Mouse (Mus musculus) CH12F3 (cell line): ENCODE results near the gene Mtmr6.

Source experiments
- in situ Hi-C: fragments of 300-500 bp; cut with MboI; formaldehyde crosslinking; loops from 2 replicates; pipeline ENCODE4 v1.14.3; 2020; ENCODE audit warnings: low sequenced_read_pairs

Mtmr6 gene

DNA sequence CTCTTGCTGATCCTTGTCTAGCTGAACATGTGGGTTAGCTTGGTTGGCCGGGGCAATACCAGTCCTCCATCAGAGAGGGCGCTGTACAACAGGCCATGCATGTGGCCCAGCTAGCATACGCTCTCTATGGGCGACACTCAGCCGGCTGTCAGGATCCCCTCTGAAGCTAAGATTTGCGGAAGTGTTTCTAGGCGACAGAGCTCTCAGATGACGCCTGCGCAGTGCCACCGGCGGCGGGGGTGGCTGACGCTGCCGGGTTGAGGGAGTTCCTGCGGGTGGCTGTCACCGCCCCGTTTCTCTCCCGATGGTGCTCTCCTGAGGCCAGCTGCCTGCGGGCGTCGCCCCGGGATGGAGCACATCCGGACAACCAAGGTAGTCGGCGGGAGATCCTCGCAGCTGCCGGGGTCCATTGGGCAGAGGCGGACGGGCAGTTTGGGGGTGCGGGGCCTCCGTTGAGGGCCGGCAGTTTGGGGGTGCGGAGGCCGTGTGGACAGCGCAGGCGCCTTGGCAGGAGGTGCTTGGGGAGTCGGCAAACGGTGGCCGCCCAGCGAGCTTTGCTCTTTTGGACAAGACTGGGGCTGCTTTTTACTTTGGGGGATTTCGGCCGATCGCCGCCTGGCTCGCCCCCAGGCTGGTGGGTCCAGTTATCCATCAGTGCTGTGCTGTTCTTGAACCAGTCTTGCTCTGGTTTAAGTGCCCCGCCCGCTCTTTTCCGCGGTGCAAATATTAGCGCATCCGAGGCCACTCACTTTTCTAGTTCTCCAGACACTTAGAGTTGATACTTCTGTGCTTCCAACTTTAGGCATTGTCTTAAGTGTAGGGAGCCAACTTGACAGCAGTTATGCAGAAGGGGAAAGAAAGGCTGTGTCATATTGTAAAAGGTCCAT lies at the start of gene Mtmr6:
Gene Mtmr6 (plus strand): TSS at position 239 of the 887 bp plus-strand sequence.
- in situ Hi-C loops: no loop called here

DNA sequence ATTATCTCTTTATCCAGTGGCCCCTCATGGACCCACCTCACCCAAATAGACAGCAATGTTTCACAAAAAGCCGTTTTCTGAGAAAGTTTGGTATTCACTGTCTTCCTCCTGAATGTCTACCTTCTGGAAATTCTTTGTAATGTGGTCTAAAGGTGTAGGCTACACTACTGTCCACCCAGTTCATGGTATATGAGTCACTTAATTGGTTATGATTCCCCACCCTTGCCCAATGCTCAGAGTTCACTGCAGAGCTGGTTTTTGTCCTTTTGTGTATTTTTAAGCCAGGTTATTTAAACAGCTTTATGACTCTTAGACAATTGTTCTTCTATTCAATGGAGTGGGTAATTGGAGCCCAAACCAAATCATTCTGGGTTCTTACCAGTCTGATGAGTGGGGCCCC lies 48.9 kb upstream of the Mtmr6 start:
- in situ Hi-C loops: no loop called here

DNA sequence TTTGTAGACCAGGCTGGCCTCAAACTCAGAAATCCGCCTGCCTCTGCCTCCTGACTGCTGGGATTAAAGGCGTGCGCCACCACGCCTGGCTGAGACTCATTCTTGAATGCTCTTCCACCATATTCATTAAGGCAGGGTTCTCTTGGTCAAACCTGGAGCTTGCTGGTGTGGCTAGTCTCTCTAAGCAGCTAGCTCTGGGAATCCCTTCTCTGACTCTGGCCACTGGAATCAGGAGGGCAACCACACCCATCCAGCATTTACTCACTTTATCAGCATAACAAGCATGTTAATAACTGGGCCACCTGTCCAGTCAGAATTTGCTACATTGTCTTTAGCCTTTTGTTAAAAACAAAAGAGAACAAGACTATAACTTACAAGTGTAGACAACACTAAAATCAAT lies 47.4 kb upstream of the Mtmr6 start:
- in situ Hi-C loops: no loop called here

DNA sequence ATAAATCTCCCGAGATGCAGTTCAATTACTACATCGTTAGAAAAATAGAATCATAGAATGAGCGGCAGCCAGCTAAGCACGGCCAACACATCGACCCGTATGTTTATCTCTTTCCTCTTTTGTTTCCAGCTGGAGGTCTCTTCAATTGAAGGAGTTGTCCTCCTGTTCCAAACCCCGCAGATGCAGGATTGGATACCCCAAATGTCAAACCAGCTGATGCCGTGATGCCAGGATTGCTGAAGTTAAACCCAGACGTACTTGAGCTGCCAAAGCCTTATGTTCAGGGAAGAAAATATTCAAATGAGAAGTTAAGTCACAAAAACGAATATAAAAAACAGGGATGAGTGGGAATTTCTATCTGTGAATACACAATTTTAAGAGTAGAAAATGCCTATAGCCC lies 45.1 kb upstream of the Mtmr6 start:
- in situ Hi-C loops: no loop called here

DNA sequence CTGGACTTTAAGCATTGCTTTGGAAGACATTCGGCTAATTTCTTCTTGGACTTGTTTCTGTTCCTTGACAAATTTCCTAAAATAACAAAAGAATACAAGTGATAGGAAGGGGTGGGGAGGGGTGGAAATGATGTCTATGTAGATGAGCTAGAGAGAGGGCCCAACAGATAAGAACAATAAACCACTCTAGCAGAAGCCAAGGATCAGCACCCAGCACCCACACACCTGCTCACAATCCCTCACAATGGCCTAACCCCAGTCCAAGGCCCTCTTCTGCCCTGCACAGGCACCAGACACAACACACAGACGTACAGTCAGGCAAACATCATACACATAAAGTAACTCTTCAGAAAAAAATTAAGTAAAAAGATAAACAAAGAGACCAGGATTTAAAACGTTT lies 26.5 kb upstream of the Mtmr6 start:
- in situ Hi-C loops: no loop called here

DNA sequence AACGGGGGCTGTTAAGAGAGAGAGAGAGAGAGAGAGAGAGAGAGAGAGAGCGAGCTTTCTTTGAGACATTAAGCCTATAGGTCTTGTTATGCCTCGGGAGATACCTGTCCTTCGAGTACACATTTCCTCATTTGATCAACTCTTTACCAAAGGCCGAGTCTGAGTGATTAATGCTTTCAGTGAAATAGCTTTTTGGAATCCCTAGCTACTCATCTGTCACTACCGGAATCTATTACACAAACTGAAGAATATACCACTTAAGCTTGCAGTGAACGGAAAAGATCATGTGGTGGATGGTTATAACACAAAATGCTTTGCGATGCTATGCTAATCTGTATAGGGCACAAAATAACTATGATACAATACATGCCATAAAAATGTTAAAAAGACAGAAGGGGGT lies 14.7 kb upstream of the Mtmr6 start:
- in situ Hi-C loops: no loop called here

DNA sequence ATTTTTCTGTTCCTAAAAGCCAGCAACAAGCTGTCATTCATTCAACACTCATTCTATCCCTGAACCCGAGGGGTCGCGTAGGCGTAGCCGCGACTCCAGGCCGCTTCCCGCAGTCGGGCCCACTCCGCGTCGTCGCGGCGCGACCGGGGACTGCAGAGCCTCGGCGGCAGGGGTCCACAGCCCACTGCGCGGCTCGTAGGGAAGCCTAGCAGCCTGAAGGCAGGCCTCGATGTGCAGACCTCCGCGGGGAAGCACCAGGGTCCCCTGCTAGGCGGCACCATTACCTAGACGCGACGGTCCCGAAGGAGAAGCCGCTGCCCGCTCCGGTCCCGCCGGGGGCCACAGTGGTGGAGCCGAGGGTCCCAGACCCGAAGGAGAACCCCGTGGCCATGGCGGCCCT lies 14.1 kb upstream of the Mtmr6 start:
- in situ Hi-C loops: no loop called here

DNA sequence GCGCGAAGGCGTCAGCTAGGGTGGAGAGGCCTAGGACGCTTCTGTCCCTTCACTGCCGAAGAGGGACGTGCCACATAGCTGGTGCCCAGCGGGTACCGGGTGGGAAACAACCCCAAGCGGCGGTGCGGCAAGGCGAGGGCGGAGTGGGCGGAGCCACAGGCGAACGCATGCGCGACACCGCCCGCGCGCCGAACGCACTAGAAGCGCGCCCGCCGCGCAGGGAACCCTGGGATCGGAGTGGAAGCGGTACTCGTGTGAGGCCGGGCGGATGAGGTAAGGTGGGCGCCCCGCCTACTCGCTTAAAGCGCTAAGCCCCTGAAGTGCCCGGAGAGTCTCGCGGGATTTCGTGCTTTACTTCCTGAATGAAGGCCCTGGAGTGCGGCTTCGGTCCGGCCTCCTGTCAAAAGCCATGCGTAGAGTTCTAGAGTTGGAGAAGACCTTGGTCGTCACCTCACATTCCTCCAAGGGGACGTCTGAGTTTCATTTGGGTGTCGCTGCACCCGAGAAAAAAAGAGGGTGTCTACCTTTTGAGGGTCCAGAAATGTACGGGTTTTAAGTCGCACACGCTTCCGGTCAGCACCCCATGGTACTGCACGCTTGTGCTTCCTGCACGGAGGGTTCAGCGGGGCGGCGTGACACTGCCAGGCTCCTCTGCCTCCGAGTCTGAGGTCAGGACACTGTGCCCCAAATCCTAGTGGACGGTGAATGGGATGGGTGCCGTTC lies 13.6 kb upstream of the Mtmr6 start, which contains the start of the genes Nupl1 and Gm49336:
Gene Nupl1 (minus strand): TSS at position 151 of the 723 bp plus-strand sequence.
Gene Gm49336 (minus strand): TSS at position 227 of the 723 bp plus-strand sequence.
- in situ Hi-C loops: no loop called here

DNA sequence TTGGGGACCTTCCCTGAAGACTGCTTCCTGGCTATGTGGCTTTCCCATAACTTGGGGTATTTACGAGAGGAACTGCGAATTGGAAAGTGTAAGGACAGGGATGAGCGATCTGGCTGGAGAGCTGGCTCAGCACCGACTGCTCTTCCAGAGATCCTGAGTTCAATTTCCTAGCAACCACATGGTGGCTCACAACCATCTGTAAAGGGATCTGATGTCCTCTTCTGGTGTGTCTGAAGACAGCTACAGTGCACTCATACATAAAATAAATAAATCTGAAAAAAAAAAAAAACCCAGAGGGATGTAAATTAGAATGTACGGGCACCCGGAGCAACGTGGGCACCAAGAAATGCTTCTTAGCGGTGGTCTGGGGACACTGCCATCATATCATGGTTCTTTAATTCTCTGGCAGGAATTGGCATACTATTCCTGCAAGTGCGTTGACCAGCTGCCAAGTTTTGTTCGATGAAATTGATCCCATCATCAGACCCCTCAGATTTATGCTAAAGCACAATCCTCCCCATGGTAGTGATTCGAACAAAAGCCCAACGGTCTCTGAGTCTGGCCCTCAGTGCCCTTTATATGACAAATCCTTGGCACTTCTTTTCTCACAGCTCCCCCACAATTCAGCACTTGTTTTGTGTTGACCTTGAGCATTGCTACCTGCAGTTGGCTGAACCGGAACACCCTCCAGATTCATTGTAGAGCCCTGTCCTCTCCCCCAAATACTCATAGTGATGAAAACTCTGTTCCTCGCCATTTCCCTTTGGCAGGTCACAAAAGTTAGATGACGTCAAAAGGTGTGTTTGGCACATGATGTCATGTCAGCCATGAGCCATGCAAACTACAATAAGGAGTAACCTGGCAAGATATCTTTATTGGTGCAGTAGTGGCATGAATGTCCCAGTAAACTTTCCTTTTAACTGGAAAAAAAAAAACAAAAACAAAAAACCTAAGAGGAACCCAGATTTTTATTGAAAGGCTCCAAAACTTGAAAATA lies 12.7 kb upstream of the Mtmr6 start:
- in situ Hi-C loops: no loop called here

DNA sequence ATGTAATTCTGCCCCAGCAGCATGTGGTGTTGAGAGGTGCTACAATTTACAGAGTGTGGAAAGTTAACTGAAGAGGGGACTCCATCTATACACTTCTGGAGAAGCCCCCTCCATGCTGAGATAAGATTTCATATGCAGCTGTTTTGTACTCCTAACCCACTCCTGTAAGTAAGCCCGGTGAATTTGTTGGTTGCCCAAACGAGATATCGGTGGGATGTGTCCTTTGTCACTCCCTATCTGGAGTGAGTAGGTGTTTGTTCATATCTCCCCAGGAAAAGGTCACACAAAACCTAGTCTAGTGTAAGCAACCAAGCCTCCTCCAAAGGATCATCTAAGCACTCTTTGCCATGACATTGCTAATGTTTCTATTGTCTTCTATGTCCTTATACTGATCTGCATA lies 11.6 kb upstream of the Mtmr6 start:
- in situ Hi-C loops: no loop called here

DNA sequence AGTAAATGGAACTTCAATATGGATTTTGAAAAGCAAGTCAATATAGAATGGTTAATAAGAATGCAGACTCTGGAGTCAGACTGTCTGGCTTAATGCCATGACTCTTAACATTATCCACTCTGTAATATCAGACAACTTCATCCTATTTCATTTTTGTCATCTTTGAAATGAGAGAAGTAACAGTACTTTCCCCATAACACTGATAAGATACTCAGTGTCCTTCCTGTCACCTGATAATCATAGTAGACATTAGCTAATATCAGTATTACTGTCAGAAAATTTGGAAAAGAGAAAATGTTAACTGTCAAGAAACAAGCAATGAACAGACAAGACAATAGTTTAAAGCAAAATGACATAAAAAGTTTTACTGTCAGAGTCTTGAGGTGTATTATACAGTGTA lies 10.3 kb upstream of the Mtmr6 start:
- in situ Hi-C loops: no loop called here

DNA sequence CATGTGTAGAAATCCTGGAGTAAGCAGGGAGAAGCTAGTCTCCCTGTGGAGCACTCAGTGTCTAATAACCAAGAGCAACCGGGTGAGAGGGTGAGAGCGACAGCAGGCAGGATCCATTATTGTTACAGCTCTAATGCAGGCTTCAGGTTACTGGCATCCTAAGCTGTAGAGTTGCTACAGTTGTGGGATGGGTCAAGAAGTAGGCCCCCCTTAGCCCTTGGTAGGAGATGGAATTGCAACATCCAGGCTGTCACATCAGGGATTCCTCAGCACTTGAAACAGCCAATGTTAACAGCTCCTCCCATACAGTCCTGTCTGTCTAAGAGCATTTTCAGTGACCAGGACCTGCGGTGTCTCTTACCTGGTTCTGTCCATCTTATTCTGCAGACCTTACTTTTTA lies 8.7 kb upstream of the Mtmr6 start:
- in situ Hi-C loops: no loop called here

DNA sequence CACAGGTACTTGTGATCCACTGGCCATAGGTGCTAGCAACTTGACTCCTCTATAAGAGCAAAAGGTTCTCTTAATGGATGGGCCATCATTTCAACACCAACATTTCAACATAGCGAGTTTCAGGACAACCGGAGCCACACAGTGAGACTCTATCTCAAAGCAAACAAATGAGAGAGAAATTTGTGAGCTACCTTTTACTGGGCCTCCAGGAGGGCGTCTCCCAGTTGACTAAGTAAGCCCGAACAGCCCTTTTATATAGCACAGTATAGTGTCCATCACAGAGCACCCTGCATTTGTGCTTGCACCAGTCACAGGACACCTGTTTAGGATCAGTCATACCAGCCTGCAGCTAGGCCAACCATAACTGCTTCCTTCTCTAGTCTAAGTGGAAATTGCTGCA lies 7.9 kb upstream of the Mtmr6 start:
- in situ Hi-C loops: no loop called here

DNA sequence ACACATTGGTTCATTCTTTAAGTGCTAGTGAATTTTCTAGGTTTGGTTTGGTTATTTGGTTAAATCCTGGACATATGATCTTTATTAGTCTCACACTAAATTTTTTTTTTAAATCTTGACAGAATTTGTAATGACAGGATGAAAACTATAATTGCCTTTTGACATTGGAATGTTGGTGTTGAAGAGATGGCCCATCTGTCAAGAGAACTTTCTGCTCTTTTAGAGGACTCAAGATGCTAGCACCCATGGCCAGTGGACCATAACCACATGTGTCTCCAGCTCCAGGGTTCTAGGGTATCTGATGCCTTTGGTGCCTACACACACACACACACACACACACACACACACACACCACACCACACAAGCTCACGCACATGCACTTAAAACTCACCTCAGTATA lies 7.2 kb upstream of the Mtmr6 start:
- in situ Hi-C loops: no loop called here

DNA sequence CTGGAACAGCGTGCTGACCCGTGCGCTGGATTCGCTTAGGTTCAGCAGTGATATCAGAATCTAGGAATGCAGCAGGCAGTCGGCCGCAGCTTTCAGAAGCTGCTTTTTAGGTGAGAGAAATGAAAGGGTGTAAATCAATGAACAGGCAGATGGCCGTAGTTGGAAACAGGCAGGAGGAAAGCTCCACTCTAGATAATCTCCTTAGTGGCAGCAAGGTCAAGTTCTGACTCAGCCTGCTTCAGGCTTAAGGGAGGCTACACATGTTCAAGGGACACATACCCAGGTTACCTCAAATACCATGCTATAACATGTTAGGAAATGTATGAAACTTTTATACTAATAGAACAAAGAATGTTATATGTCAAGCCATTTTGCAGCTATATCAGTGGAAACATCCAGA lies 2.7 kb upstream of the Mtmr6 start:
- in situ Hi-C loops: no loop called here

DNA sequence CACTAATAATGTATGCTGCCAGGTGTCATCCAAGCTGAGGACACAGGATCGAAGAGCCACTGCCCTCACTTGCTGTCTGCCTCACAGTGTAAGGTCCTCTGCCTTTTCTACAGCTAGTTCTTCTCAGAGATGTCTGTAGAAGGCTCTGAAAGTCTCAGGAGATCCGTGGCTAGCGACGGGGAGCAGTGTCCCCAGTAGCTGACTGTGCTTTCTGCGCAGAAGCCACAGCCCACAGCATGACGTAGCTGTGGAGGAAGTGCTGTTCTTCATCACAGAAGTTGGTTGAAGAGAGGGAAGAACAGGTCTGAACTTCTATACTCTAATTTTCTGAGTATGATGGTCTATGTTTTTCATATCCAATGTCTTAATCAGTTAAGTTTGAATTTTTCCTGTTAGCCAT lies 4.3 kb downstream of the Mtmr6 start:
- in situ Hi-C loops: no loop called here

DNA sequence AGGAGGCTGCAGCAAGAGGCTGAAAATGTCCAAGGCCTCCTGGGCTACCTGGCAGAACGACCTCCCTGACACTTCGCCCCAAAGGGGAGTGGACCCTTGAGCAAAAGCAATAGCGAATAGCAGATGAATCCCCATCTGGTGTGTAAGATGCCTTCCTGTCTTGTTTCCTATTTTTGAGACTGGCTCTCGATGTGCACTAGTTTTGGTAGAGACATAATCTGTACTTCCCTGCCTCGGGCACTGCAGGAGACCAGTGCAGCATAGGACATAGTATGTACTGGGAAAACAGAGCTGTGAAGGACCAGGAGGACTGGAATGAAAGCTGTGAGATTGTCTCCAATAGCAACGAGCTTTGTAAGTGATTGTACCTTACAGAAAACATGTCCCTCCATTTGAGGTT lies 8.3 kb downstream of the Mtmr6 start:
- in situ Hi-C loops: no loop called here

DNA sequence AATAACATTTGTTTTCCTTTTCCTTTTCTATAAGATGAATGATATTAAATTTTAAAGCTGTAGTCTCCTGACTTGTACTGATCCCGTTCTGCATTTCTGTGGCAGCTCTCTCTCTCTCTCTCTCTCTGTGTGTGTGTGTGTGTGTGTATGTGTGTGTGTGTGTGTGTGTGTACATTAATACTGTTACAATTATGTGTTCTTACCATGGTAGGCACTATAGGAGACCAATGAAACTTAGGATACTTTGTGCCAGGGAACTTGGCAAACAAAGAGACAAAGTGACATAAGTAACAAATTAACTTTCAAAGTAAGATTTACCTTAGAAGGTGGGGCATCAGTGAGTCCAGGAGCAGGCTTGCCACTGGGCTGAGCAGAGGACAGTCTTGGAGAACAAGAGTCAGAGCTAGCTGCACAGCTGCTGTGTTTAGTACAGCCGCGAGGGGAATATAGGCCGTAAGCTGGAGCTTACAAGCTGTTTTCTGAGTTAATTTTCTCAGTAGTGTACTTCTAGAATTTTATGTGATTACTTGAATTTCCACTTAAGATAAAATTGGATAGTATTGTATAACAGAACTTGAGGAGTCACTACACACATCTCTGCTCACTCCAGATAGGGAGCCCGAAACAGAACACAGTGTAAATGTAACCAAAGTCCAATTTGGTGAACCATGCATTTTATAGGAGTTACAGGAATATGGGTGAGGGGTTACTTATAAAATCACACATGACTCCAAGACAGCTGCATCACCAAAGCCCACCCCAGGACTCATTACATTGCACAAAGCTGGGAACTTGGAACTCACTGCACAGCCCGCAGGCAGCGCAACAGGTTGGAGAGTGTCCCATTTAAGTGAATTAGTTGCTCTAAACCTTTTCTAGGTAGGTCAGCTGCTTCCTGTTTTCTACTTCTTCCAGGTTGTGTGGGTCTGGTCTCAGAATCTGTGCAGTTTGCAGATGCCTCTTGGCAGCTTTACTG lies 10.6 kb downstream of the Mtmr6 start:
- in situ Hi-C loops: no loop called here

DNA sequence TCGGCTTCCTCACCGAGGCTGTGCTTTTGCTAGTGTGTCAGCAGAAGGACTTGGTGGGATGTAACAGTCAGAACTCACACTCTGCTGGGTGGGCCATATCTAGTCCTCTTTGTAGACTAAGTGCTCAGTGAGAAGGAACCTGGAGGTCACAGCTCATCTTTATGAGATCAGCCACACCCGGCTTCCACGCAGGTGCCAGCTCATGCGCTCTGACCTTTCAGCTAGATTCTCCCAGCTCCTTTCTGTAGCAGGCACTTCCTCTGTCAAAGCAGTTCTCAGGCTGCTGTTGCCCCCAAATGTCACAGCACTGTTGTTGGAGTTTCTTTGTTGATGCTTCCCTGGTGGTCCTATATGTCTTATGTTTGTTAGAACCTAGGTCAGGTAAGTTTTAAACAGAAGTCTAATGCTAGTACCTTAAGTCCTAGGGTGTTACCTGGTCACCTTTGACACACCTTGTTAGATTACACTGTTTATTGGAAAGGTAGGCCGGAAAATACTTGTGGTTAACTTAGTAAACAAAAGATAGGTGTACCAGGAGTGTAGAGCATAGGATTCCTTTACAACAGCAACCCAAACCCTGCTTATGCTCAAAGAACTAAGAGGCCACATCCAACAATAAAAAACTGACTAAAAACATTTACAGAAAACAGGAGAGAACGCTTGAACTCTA lies 21.3 kb downstream of the Mtmr6 start:
- in situ Hi-C loops: no loop called here
